Mouse (Mus musculus): ENCODE measurements around the gene Zmynd8. TPM values are rescaled to one million over a fixed set of nuclear protein-coding genes. Genes with fewer than 3 reads are reported as not detected.

Gene Zmynd8
- polyA plus RNA-seq, 1 experiment = 237 TPM

GRCm38 (mm10) chr2:165828770-165829169 lies 70.0 kb downstream of the Zmynd8 start:
- no peak for TF ChIP-seq CTCF (IDR thresholded peaks at IDR 0.05; ENCODE audit: low read depth, low read length)
- TF ChIP-seq POLR2A (IDR thresholded peaks at IDR 0.05; ENCODE audit: insufficient read depth, low read length) = no peak
- no peak for TF ChIP-seq EP300 (IDR thresholded peaks at IDR 0.05; ENCODE audit: insufficient read depth, low read depth, low read length)
- Histone ChIP-seq H3K4me1 (ENCODE audit: control insufficient read depth, insufficient read depth, low read length) (peaks cover 4% of the 10 kb centered on the region), H3K27ac (ENCODE audit: insufficient read depth, low read length) (no peak overlapping the region), H3K4me3 (ENCODE audit: low read depth, low read length) (no peak overlapping the region), H3K9ac (ENCODE audit: low read depth, poor library complexity, severe bottlenecking) (no peak overlapping the region), H3K27me3 (ENCODE audit: control insufficient read depth, insufficient read depth, low read length, poor library complexity, severe bottlenecking) (no peaks in the 10 kb centered on the region), H3K9me3 (replicated peaks; ENCODE audit: control insufficient read depth, insufficient read depth, low read length, poor library complexity, severe bottlenecking) (no peaks in the 10 kb centered on the region), H3K36me3 (ENCODE audit: control insufficient read depth, insufficient read depth, low read length, poor library complexity, severe bottlenecking) (peaks cover 27% of the 10 kb centered on the region)

GRCm38 (mm10) chr2:165825964-165826712 lies 72.7 kb downstream of the Zmynd8 start:
- no peak overlapping the region for H3K9ac ChIP-seq (ENCODE audit: low read depth, poor library complexity, severe bottlenecking)
- H3K36me3 ChIP-seq (ENCODE audit: control insufficient read depth, insufficient read depth, low read length, poor library complexity, severe bottlenecking) = peaks cover 25% of the 10 kb centered on the region
- peaks cover 4% of the 10 kb centered on the region for H3K4me1 ChIP-seq (ENCODE audit: control insufficient read depth, insufficient read depth, low read length)
- no peak; the same call in 1 of the 2 replicates for TF ChIP-seq EP300 (IDR thresholded peaks at IDR 0.05; ENCODE audit: insufficient read depth, low read depth, low read length)
- TF ChIP-seq CTCF (IDR thresholded peaks at IDR 0.05; ENCODE audit: low read depth, low read length) = peak; percentile 85
- H3K27me3 ChIP-seq (ENCODE audit: control insufficient read depth, insufficient read depth, low read length, poor library complexity, severe bottlenecking) = no peaks in the 10 kb centered on the region
- no peak overlapping the region for H3K27ac ChIP-seq (ENCODE audit: insufficient read depth, low read length)
- no peaks in the 10 kb centered on the region for H3K9me3 ChIP-seq (replicated peaks; ENCODE audit: control insufficient read depth, insufficient read depth, low read length, poor library complexity, severe bottlenecking)
- no peak overlapping the region for H3K4me3 ChIP-seq (ENCODE audit: low read depth, low read length)

- Histone ChIP-seq H3K36me3 (ENCODE audit: control insufficient read depth, insufficient read depth, low read length, poor library complexity, severe bottlenecking) (peaks cover 25% of the 10 kb centered on the region), H3K27ac (ENCODE audit: insufficient read depth, low read length) (no peak overlapping the region)
These were observed 73.4 kb downstream of the Zmynd8 start for GRCm38 (mm10) chr2:165825261-165825900.

GRCm38 (mm10) chr2:165824826-165825225 lies 74.0 kb downstream of the Zmynd8 start:
- Histone ChIP-seq H3K9me3 (replicated peaks; ENCODE audit: control insufficient read depth, insufficient read depth, low read length, poor library complexity, severe bottlenecking) (no peaks in the 10 kb centered on the region), H3K27me3 (ENCODE audit: control insufficient read depth, insufficient read depth, low read length, poor library complexity, severe bottlenecking) (no peaks in the 10 kb centered on the region), H3K4me1 (ENCODE audit: control insufficient read depth, insufficient read depth, low read length) (peaks cover 8% of the 10 kb centered on the region), H3K27ac (ENCODE audit: insufficient read depth, low read length) (no peak overlapping the region), H3K4me3 (ENCODE audit: low read depth, low read length) (no peak overlapping the region), H3K9ac (ENCODE audit: low read depth, poor library complexity, severe bottlenecking) (no peak overlapping the region), H3K36me3 (ENCODE audit: control insufficient read depth, insufficient read depth, low read length, poor library complexity, severe bottlenecking) (peaks cover 27% of the 10 kb centered on the region)
- TF ChIP-seq CTCF (IDR thresholded peaks at IDR 0.05; ENCODE audit: low read depth, low read length) (no peak), EP300 (IDR thresholded peaks at IDR 0.05; ENCODE audit: insufficient read depth, low read depth, low read length) (no peak), POLR2A (IDR thresholded peaks at IDR 0.05; ENCODE audit: insufficient read depth, low read length) (no peak)

More at GRCm38 (mm10) chr2:165825261-165825900, 73.4 kb downstream of the Zmynd8 start:
- Histone ChIP-seq H3K4me3 (ENCODE audit: low read depth, low read length) (no peak overlapping the region), H3K27me3 (ENCODE audit: control insufficient read depth, insufficient read depth, low read length, poor library complexity, severe bottlenecking) (no peaks in the 10 kb centered on the region), H3K4me1 (ENCODE audit: control insufficient read depth, insufficient read depth, low read length) (peaks cover 6% of the 10 kb centered on the region), H3K9ac (ENCODE audit: low read depth, poor library complexity, severe bottlenecking) (no peak overlapping the region), H3K9me3 (replicated peaks; ENCODE audit: control insufficient read depth, insufficient read depth, low read length, poor library complexity, severe bottlenecking) (no peaks in the 10 kb centered on the region)
- TF ChIP-seq POLR2A (IDR thresholded peaks at IDR 0.05; ENCODE audit: insufficient read depth, low read length) = no peak
- TF ChIP-seq CTCF (IDR thresholded peaks at IDR 0.05; ENCODE audit: low read depth, low read length) = no peak
- no peak for TF ChIP-seq EP300 (IDR thresholded peaks at IDR 0.05; ENCODE audit: insufficient read depth, low read depth, low read length)

GRCm38 (mm10) chr2:165822478-165822877 lies 76.3 kb downstream of the Zmynd8 start:
- Histone ChIP-seq H3K27me3 (ENCODE audit: control insufficient read depth, insufficient read depth, low read length, poor library complexity, severe bottlenecking) (no peaks in the 10 kb centered on the region), H3K9ac (ENCODE audit: low read depth, poor library complexity, severe bottlenecking) (no peak overlapping the region), H3K27ac (ENCODE audit: insufficient read depth, low read length) (no peak overlapping the region), H3K9me3 (replicated peaks; ENCODE audit: control insufficient read depth, insufficient read depth, low read length, poor library complexity, severe bottlenecking) (no peaks in the 10 kb centered on the region), H3K4me3 (ENCODE audit: low read depth, low read length) (no peak overlapping the region), H3K36me3 (ENCODE audit: control insufficient read depth, insufficient read depth, low read length, poor library complexity, severe bottlenecking) (peaks cover 31% of the 10 kb centered on the region), H3K4me1 (ENCODE audit: control insufficient read depth, insufficient read depth, low read length) (peaks cover 8% of the 10 kb centered on the region)
- no peak for TF ChIP-seq POLR2A (IDR thresholded peaks at IDR 0.05; ENCODE audit: insufficient read depth, low read length)
- no peak for TF ChIP-seq EP300 (IDR thresholded peaks at IDR 0.05; ENCODE audit: insufficient read depth, low read depth, low read length)
- TF ChIP-seq CTCF (IDR thresholded peaks at IDR 0.05; ENCODE audit: low read depth, low read length) = no peak

GRCm38 (mm10) chr2:165821671-165822070 lies 77.1 kb downstream of the Zmynd8 start:
- Histone ChIP-seq H3K4me3 (ENCODE audit: low read depth, low read length) (no peak overlapping the region), H3K9me3 (replicated peaks; ENCODE audit: control insufficient read depth, insufficient read depth, low read length, poor library complexity, severe bottlenecking) (no peaks in the 10 kb centered on the region), H3K4me1 (ENCODE audit: control insufficient read depth, insufficient read depth, low read length) (peaks cover 8% of the 10 kb centered on the region), H3K27me3 (ENCODE audit: control insufficient read depth, insufficient read depth, low read length, poor library complexity, severe bottlenecking) (no peaks in the 10 kb centered on the region), H3K36me3 (ENCODE audit: control insufficient read depth, insufficient read depth, low read length, poor library complexity, severe bottlenecking) (peaks cover 28% of the 10 kb centered on the region), H3K9ac (ENCODE audit: low read depth, poor library complexity, severe bottlenecking) (no peak overlapping the region), H3K27ac (ENCODE audit: insufficient read depth, low read length) (0 out of 2 replicates have a peak overlapping the region, but pooled peaks have one; percentile 53)
- no peak for TF ChIP-seq CTCF (IDR thresholded peaks at IDR 0.05; ENCODE audit: low read depth, low read length)
